Mouse (Mus musculus) adrenal gland, adult 2 months (tissue): ENCODE results near the gene Cdk1. TPM values are rescaled to one million over a fixed set of nuclear protein-coding genes. Genes with fewer than 3 reads are reported as not detected.
"Not testable (repeated sequence)": the region's sequence is repeated elsewhere in the genome, so short reads cannot be mapped to it uniquely, and the experiment has no call there.

Experiments used
- DNase-seq: peaks from one replicate; pipeline ENCODE4 v3.0.0; 2021
- long read RNA-seq: library from polyadenylated mRNA; stranded (forward); transcript quantifications from one replicate; pipeline ENCODE4 v2.0.0, GENCODE M21; 2021
- polyA plus RNA-seq: library from polyadenylated mRNA; depleted of rRNA; stranded (reverse); fragments of >200 nt; gene quantifications from 2 replicates; pipeline ENCODE4 v1.2.3, GENCODE M21; 2012; rRNA removed
- total RNA-seq, 2 experiments: library from RNA; stranded (reverse); gene quantifications; 2 replicates each; pipeline ENCODE4 v1.2.3; 2021

Gene Cdk1
- 1 to 10 TPM; 4.2 to 6.2 TPM for total RNA-seq
- polyA plus RNA-seq: 2.0 and 3.6 TPM in 2 replicates
- long read RNA-seq, full-length matches to known transcripts: 2 of 3 reads
- long read RNA-seq, partial matches to known transcripts: 0 of 3 reads
- long read RNA-seq, other reads (novel, unspliced or antisense): 1 of 3 reads

DNA sequence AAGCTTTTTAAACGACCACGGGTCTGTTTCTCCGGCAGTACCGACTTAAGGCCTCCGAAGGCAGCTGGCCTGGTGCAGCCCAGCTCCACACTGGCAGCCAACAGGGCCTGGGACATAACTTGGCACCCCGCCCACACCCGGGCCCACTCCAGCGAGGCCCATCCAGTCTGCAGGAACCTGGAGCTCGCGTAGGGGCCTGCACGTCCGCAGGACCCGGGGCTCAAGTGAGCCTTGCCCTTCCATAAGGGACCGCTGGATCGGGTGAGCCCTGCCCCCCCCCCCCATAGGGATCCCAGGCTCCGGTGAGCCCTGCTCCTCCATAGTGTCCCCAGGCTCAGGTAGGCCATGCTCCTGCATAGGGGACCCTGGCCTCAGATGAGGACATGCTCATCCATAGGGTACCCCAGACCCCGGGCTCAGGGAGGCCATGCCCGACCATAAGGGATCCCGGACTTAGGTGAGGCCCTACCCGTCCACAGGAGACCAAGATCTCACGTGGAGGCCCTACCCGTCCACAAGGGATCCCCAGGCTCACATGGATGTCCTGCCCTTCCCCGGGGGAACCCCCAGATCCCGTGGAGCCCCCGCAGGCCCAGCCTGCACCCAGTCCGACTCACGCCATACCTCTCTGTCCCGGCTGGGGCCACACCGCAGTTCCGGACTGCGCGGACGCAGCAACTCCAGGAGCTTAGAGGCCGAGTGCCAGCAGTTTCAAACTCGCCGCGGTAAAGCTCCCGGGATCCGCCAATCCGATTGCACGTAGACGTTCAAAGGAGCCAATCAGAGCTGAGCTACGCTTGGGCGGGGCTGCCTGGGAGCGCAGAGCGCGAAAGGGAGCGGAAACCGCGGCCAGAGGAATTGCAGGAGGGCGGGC, at the start of gene Cdk1:
Cdk1 (minus strand) TSS at position 727 of the 874 bp plus-strand sequence.
- peak; percentile 97 for DNase-seq

DNA sequence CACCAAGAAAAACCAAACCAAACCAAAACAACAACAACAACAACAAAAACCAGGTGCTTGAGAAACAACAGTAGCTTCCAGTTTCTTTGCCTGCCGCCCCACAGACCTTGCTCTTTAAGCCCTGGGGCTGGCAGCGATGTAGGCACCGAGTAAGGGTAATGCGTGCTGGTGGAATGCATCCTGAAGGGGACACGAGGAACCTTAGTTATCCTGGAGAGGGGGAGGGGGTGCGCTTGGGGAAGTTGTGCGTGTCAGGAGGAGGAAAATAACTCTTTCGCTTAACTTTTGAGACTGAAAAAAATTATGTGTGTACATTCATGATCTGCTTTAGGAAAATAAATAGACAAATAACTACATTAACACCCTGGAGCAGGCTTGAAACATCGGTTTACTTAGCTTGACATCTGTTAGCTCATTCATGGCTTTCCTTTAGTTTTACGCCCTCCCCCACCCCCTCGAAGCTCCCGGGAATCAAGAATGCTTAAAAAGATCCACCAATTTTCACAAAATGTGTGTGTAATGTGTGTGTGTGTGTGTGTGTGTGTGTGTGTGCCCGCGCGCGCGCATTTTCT, 47.2 kb upstream of the Cdk1 start:
- no peak for DNase-seq

DNA sequence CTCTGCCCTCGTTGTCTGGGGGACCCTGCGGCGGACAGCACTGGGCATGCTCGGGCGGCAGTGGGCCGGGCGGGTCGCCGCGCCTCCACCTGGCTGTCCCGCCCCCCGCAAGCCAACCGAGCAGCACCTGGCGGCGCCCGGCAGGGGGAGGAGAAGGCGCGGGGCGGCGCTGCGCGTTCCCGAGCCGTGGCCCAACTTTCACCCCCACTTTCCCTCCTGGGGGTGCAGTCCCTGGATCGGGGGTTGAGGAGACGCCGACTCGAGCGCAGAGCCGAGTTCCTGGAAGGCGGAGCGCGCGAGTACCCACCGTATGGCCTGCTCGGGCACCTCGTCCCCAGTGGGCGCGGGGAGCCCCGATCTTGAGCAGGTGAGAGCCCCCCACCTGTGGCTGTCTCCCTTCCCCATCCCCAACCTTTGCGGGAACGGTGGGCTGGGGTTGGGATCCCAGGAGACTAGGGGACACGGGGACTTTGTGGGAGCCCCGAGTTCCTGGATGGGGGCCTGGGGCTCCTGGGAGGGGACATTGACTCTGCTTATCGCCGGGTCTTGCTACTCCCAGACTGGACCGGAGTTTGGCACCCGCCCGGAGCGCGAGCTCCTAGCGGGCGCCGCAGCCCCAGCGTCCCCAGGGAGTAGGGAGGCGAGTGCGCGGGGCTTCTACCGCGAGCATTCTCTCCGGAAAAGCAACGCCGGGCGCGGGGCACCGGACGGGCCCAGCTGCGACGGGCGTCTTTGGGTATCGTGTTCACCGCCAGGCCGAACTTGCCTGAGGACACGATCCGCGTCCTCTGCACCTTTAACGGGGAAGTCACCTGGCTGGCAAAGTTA, 46.2 kb upstream of the Cdk1 start, which contains the start of gene Ank3:
Ank3 (plus strand) TSS at position 11 of the 828 bp plus-strand sequence.
- DNase-seq: peak; percentile 25

DNA sequence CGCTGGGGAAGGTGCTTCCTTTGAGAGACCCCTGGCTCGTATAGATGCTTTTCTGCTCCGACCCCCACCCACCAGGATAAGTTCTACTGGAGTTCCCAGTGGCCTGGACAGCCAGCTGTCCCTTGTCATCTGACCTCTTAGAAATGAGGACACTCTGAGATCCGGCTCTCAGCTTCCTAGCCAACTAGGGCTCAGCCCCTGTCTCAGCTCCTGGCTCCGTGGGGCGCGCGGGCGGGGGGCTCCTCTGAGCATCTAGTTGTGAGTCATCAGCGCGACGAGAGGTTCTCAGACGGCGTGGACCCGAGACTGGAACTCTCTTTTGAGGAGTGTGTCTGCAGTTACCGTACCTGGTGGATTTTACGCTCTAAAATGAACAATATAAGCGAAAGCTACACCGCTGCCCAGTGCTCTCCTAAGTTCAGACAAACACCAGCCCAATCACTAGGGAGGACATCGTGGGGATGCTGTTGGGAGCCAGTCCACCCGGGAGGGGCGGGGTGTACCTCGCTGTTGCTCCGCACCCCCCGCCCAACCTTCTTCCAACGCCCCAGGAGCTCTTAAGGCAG, 45.5 kb upstream of the Cdk1 start:
- DNase-seq: no peak

DNA sequence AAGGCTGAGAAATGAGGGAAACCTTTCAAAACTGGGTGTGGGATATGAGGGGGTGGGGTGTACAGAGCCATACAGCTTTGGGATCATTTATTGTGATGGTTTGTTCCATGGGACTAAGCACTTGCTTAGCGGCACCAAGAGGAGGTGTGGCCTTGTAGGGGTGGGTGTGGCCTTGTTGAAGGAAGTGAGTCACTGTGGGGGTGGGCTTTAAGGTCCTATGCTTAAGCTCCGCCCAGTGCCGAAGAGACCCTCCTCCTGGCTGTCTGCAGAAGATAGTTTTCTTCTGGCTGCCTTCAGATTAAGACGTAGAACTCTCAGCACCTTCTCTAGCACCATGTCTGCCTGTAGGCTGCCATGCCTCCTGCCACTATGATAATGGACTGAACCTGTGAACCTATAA, 36.8 kb upstream of the Cdk1 start:
- DNase-seq: no peak

DNA sequence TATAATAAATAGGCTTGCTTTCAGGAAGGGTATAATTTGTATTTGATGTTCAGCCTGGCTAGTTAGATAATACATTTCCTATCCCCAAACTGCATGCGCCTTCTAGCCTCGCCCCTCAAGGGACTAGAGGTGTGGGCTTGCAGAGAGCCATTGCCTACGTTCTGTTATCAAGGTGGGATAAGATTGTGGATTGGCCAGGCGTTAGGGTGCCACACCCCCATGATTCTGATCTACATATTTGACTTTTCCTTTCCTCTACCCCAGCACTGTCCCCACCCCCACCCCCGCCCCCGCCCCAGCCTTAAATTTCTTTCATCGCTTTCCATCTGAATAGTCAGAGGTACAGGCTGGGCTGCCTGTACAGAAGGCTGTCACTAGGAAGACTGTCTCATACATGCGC, 34.0 kb upstream of the Cdk1 start:
- no peak for DNase-seq

DNA sequence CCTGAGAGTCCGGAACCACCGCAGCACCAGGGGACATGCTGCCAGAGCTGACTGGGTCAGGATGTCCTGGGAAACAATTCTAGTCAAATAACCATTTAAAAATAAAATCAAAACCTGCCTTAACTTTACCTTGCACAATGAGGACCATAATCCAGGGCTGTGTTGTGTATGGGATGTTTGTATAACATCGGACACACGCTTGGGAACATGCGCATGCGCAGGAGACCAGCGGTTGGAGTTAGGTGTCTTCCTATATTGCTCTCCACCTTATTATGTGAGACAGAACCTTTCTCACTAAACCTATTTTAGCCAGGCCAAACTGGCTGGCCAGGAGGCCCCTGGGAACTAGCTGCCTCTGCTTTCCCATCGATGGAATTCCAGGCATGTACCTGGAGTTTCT, 32.4 kb upstream of the Cdk1 start:
- DNase-seq: no peak

DNA sequence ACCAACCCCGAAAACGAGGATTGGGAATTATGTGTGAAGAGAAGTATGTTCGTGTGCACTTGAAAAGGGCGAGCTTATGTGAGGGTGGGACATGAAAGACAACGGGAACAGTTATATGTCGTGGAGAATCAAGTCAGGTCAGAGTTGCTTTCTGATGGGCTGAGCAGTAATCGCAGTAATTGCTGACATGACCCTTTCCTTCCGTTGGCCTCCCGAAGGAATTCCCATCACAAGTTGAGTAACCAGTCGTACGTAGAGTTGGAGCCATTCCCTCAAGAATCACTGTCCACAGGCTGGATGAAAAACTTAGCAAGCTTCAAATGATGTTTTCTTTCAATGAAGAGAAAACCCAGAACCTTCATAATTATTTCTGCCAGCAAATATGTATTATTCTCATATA, 31.9 kb upstream of the Cdk1 start:
- DNase-seq: no peak

DNA sequence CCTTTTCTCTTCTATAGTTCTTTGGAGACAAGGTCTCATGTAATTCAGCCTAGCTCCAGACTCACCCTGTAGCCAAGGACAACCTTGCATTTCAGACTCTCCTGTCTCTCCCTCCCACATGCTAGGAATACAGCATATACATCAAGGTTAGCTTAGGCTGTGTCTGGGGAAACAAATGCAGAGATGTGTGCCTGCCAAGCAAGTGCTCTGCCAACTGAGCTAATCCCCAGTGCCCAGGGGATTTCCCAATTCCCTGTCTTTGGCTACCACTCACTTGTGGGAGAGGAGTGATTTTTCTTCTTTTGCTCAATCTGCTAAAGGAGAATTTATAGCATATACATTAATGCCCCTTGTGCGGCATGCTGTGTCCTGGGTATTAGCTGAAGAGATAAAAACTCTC, 30.4 kb upstream of the Cdk1 start:
- DNase-seq: no peak

DNA sequence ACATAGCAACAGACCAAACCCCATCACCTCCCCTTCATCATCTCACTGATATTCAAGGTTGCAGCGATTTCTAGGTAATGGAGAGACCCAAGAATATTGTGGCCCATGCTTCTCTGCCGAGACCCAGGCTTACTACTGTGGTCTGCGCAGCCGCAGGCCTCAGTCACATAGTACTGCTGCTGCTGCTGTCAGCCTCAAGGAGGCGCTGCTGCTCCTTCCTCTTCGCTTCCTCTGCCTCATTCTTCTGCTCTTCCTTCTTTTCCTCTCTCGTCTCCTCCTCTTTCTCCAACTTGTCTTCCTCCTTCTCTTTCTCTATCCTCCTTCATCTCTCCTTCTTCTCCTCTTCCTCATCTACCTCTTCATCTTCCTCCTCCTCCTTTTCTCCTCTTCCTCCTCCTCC, 22.4 kb upstream of the Cdk1 start:
- DNase-seq: no peak

DNA sequence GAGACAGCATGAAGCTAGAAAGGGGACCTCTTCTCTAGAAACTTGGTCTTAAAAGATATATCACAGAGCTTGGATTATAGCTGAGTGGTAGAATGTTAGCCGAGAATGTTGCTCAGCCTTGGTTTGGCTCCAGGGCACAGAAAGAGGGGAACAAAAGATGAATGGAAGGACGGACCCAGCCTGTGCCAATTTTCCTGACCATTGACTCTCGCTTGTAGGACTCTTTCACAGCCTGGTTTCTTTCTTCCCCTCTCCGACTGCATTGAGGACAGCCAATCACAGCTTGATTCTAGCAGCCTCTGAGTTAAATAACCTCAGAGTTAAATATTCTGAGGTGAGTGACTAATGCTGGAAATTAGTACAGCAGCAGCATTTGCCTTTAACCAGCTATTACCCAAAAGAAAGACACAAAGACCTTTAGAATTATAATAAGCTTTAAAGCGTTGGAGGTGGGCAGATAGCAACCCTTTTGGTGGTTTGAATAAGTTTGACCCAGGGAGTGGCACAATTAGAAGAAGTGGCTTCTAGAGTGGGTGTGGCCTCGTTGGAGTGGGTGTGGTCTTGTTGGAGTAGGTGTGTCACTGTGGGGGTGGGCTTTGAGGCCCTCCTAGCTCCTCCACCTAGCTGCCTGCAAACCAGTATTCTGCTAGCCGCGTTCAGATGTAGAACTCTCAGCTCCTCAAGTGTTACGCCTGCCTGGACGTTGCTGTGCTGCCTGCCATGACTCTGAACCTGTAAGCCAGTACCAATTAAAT, 21.2 kb upstream of the Cdk1 start:
- DNase-seq: no peak

DNA sequence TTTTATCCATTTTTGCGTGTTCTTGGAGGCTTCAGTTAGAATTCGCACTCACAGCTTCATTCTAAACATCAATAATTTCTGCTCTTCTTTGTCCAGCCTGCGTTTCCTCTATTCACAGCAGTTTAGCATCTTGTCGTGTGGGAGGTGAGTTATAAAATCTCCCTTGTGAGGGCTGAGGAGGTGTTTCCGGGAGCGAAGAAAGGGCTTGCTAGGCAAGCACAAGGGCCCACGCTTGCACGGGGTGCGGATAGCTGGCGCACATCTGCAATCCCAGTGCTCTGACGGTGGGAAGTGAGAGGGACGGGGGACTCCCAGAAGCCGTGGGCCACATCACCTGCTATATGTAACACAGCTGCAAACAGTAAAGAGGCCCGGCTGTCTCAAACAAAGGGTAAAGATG, 19.3 kb upstream of the Cdk1 start:
- no peak for DNase-seq

DNA sequence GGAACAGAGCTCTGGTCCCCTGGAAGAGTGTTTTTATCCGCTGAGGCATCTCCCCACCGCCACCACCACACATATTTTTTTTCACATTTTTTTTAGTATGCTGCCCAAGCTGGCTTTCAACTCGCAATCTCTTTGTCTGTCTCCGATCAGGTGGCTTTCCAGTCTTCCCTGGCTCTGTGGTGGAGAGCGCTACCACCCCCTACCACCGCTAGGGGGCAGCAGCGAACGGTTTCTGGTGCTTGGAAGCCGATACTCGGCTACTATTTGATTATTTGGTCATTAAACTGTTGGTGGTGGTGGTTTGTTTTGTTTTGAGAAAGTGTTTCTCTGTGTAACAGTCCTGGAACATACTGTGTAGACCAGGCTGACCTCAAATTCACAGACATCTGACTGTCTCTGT, 18.7 kb upstream of the Cdk1 start:
- DNase-seq: no peak

DNA sequence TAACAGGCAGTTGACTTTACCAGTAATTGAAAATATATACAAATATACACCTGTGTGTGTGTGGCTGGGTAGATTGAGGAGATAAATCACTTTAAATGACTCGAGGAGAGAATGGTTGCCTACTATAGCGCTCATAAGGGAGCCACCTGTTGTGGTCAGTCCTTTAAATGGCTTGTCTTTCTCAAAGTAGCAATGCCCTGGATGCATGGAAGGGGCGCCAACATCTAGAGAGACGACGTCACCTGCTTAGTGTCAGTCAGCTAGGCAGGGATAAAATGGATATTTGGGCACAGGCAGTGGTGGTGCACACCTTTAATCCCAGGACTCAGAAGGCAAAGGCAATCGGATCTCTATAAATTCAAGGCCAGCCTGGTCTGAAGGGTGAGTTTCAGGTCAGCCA, 16.6 kb upstream of the Cdk1 start:
- DNase-seq: no peak

DNA sequence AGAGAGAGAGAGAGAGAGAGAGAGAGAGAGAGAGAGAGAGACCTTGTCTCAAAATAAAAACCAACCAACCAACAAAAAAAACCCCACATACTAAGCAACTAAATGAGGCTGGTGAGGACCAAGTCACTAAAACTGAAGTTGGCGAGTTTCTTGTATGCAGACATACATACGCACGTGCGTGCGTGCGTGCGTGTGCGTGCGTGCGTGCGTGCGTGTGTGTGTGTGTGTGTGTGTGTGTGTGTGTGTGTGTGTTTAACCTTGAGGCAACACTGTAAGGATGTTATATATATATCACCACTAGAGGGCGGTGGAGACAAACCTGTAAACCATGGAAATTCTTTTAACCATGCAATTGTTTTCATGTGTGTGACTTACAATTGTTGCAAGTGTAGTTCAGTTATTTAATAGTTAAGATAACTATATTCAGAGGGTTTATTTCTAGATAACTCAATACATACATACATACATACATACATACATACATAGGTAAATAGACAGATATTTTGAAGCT, 14.2 kb upstream of the Cdk1 start:
- no peak for DNase-seq

DNA sequence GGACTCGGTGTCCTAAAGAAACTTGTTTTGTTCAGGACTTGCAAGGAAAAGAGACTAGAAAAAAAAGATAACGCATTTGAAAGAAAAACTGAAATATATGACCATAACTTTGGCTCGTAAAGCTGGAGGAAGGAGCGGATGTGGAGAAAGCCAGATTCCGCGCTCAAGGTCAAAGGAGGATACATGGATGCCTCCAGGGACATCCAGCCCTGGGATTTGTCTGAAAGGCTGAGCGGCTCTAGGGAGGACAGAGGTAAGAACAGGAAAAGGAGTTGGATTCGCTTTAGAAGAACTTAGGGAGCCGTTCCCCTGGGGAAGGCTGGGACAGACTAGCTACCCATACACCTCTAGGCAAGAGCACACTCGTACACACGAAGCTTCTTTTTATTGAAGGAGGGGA, 13.5 kb upstream of the Cdk1 start:
- DNase-seq: no peak

DNA sequence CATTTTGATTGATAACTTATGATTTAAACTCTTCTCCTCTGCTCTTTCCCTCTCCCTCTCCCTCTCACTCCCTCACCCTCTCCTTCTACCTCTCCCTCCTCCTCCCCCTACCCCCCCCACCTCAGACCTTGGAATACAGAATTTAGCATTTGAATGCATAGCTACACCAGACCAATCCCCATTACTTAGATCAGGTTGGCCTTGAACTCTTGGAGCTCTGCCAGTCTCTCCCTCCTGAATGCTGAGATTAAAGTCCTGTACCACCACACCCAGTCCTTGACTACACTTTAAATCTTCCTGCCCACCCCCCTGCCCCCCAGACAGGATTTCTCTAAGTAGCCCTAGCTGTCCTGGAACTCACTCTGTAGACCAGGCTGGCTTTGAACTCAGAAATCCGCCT, 6.9 kb upstream of the Cdk1 start:
- no peak for DNase-seq

DNA sequence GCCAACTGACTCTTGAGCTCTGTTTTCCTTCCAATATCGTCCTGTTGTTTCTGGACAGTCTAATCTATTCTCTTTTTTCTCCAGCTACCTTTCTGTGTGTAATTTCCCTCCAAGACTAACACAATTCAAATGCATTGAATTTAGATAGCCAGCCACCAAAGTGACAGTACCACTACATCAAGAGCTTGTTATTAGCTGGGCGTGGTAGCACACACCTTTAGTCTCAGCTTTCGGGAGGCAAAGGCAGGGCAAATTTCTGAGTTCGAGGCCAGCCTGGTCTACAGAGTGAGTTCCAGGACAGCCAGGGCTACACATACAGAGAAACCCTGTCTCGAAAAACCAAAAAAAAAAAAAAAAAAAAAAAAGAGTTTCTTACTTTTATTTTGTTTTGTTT, 345 bp upstream of the Cdk1 start:
- DNase-seq: not testable (repeated sequence)

DNA sequence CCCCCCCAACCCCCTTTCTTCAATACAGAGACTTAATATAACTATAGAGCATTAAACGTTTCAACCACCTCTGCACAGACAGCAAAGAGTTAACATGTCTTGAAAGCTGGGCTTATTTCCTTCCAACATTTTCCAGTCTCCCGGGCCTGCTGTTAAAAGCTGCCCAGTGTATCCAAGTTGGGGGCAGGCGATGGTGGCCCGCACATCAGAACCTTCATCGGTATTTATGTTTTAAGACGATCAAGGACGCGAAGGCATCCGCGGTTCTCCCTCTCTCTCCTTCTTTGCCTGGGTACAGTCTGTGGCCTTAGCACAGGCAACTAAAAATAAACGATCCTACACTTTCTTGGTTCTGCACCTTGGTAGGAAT, 911 bp downstream of the Cdk1 start:
- no peak for DNase-seq

DNA sequence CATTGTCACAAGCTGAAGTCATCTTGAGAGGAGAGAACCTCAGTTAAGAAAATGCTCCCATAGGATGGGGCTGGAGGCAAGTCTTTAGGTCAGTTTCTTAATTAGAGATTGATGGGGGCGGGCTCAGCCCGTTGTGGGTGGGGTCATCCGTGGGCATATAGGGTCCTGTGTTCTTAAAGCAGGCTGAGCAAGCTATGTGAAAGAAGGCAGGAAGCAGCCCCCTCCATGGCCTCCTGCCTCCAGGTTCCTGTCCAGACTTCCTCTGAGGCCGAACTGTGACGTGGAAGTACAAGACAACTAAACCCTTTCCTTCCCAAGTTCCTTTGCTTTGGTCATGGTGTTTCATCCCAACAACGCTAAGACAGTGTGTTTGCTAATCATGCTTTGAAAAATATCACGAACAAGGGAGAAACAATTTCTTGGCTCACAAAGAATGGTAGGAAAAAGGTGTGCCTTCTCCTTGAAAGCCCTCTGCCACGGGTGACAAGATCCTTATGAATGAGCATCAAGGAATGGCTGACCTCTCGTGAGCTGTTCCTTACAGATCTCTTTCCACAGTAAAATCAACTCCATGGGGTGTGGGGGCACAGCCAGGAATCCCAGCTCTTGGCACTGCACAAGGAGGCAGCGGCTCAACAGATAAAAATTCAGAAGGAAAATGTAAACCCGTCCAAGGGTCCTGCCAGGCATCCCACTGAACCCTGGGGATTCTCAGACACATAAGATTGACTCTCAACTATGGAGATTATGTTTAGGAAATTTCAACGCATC, 1.5 kb downstream of the Cdk1 start:
- DNase-seq: no peak

DNA sequence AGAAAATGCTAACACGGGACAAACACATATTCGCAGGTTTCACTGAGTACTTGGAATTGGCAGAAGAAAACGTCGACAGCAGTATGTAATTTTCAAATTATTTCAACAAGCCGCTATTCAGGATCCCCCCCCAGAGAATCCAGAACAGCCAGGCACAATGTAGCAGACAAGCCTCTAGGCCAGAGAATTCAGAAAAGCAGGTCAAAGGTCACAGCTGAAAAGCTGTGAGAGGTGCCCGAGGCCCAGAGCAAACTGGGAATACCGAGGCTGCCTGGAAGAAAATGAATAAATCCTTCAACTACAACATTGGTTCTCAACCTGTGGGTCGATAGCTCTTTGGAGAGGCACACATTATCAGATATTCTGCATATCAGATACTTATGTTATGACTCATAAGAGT, 4.5 kb downstream of the Cdk1 start:
- DNase-seq: no peak
